Mouse (Mus musculus) gastrocnemius, postnatal 4 days (tissue): ENCODE measurements around the gene Myl6b. TPM values are rescaled to one million over a fixed set of nuclear protein-coding genes. Genes with fewer than 3 reads are reported as not detected.
"Not testable (repeated sequence)": the region's sequence is repeated elsewhere in the genome, so short reads cannot be mapped to it uniquely, and the experiment has no call there.

Experiments used
- DNase-seq, 2 experiments: peaks; one replicate each; pipeline ENCODE4 v3.0.0; 2021 to 2022; ENCODE audit warnings: low spot score in 2 of 2, mixed read lengths in 2 of 2
- total RNA-seq, 2 experiments: library from RNA; stranded (reverse); gene quantifications; 2 replicates each; pipeline ENCODE4 v1.2.3; 2021

Myl6b gene
- total RNA-seq, 2 experiments from 2014 or later, result 119 to 139 TPM

DNA sequence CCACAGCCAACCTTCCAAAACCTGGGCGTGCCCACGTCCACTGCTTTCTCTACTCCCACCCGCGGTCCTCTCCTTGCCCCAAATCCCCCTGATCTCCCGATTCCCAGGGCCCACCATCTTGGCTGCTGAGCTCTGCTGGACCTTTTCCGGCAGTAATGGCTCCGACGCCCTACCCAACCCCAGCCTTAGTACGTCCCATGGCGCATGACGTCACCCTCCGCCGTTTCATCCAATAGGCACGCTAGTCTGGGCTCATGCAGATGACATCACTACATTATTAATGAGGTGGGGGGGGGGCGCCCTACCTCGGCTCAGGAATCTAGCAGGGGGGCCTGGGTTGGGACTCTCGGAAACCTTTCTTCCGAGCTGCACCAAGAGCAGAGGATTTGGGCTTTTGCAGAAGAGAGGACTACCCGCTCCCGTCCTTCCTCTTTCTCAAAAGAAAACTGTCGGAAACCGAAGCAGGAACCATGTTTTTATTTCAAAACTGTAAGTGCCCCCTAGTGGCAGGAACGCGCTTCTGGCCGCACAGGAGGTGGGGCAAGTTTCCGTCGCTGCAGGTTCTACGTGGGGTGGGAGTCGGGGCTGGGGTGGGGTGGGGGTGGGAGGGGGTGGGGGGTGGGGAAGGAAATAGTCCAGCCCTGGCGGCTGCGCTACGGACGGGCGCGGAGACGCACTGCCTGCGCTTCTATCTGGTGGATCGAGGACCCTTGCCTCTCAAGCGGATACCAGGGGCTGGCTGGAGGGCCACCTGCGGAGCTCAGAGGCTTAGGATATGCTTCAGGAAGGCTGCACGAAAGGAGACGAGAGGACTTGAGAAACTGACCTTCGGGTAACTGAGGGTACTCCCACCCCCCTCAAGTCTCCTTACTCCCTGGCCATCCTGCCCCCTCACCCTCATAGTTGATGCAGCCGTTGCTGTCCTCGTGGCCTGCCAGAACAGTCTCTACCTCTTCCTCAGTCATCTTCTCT, 4.5 kb downstream of the Myl6b start, which contains the start of gene Myl6:
TSS of gene Myl6 (minus strand) at position 451 of the 972 bp plus-strand sequence.
- DNase-seq, result peak; percentile 94 to 99

DNA sequence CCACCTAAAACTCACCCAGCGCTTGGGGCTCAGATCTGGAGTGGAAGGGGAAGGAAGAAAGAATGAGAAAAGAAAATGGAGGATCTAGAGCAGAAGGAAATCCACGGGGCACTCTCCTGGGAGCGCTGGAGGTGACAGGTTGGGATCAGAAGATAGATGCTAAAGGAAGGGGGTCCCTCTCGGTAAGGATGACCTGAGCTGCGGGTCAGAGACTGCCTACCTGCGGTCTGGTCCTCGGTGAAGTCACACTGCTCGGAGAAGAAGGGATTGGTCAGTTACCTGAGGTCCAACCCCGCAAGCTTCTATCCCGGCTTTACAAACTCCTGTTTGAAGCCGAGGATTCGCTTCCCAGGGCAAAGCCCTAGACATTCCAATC, 5.2 kb downstream of the Myl6b start:
- no peak for DNase-seq

DNA sequence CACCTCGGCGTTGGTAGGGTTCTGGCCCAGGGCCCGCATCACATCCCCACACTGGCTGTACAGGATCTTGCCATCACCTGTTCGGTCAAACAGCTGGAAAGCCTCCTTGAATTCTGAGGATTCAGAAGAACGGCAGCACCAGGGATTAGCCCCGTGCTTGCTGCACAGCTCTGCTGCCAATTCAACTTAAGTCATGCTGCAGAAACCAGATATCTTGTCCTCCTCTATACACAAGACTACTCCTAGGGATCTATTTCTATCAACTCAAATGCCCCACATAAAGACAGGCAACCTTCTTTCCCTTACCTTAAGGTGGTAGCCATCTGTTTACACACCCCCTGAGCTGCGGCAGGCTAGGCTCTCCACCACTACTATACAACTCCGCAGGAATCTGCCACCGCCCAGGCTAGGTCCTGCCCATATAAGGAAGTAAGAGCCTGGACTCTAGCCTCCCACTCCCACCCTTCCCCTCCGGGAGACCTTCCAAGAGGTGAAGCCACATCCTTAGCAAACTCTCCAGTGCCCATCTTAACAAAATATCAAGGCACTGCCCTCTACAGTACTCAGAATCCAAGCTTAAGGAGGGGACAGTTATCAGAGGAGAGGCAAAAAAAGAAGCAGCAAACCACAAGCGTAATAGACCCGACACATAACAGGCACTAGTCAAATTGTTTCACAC, 5.7 kb downstream of the Myl6b start:
- DNase-seq, result peak in 1 of 2 experiments; percentile 60

DNA sequence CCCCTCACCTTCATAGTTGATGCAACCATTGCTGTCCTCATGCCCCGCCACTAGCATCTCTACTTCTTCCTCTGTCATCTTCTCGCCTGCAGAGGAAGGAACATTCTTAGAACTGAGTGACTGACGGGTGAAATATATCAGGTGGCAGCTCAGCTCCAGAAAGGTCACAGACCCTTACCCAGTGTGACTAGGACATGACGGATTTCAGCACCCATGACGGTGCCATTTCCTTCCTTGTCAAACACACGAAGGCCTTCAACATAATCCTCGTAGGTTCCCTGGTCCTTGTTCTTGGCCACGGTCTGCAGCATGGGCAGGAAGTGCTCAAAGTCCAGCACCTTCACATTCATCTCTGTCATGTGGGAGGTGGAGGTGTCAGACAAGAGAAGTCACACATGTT, 6.4 kb downstream of the Myl6b start:
- not testable (repeated sequence) for DNase-seq

DNA sequence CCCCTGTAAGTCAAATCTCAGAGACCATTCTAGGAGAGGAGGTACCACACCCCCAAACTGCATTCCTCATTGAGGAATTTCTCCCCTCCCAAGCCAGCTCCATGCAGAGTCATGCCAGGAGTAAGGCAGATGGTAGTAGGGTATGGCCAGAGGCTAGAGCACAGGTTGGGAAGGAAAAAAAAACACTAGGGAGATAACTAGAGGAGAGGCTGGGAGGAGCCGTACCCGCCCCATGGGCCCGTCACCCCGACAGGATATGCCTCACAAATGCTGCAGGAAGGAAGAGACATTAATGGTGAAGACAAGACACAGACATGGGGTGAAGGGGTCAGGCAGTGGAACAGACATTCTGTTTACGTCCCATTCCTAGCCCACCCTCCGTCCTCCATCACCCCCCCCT, 7.0 kb downstream of the Myl6b start:
- DNase-seq, result no peak

DNA sequence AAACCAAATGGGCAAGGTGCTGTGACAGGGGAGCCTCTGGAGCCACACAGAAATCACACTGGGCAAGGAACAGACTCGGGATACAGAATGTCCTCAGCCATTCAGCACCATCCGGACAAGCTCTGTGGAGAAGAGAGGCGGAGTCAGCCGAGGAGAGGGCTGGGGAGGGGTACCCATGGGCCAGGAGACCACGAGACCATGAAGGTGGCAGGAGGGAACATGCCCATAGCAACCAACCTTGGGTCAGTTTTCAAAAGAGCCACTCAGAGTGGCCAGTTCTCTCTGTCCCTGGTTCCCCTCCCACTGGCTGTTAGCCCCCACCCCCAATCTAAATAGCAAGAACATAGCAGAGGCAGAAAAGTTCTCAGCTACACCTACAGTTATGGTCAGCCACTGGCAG, 7.6 kb downstream of the Myl6b start:
- DNase-seq, result no peak

DNA sequence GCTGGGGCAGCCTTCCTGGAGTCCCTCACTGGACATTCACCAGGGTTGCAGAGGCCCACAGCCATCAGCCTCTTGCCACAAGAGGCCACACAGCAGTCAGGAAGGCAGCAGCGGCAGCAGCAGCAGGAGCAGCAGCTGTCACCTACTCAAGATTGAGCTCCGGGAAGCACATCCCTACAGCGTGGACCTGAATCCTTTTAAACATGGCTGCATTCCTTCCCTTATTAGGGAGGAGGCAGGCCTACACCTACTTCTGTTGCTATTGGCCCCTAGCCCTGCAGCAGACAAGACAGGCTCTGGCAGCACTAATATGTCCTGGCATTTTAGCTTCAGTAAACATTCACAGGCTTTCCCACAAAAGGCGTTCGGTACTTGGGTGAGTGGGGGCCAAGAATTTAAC, 8.3 kb downstream of the Myl6b start:
- no peak for DNase-seq

DNA sequence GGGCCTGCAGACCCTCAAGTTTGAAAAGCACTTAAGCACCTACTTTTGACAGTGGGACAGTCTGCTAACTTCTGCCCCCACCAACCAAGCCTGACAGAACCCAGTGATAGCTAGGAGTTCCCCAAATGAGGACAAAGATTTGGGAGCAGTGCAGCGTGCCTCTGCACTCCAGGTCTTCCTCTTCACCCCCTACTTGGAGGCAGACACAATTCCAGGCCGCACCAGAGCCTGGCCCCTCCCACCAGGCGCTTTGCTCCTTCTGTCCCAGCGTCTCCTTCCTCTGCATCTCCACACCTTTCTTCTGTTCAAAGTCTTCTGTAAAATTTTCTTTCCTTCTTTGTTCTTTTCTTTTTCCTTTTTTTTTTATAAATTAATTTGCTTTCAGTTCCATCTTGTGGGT, 8.7 kb downstream of the Myl6b start:
- DNase-seq, result no peak

DNA sequence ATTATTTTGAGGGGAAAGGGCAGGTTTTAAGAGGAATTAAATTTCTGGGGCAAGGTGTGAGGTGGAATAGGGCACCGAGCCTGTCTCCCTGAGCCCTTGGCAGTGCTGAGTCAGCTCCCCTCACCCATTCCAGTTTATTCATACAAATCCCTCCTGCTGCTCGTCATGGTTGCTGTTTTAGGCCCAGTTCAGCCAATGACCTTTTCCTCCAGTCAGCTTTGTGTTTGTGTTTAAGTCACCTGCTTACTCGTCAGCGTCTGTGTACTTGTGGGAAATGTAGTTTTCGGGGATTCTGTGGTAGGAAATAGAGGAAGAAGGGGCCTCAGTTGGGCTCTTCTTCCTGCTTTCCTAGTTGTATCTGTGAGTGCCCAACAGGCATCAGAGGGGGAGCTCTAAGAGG, 9.1 kb downstream of the Myl6b start:
- DNase-seq, result no peak

DNA sequence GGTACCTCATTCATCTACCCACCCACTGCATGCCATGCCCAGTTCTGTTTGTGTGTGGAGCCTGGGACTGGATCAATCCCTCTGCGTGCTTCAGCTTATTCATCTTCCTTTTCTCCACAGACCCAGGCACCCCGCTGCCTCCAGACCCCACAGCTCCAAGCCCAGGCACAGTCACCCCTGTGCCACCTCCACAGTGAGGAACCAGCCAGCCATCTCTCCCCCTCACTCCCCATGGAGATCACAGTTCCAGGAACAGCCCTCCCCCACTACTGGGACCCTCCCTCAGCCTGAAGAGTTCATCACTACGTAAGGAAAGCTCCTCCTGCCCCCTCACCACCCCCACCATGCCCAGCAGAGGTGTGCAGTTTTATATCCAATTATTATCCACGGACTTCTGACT, 9.7 kb downstream of the Myl6b start:
- no peak for DNase-seq

DNA sequence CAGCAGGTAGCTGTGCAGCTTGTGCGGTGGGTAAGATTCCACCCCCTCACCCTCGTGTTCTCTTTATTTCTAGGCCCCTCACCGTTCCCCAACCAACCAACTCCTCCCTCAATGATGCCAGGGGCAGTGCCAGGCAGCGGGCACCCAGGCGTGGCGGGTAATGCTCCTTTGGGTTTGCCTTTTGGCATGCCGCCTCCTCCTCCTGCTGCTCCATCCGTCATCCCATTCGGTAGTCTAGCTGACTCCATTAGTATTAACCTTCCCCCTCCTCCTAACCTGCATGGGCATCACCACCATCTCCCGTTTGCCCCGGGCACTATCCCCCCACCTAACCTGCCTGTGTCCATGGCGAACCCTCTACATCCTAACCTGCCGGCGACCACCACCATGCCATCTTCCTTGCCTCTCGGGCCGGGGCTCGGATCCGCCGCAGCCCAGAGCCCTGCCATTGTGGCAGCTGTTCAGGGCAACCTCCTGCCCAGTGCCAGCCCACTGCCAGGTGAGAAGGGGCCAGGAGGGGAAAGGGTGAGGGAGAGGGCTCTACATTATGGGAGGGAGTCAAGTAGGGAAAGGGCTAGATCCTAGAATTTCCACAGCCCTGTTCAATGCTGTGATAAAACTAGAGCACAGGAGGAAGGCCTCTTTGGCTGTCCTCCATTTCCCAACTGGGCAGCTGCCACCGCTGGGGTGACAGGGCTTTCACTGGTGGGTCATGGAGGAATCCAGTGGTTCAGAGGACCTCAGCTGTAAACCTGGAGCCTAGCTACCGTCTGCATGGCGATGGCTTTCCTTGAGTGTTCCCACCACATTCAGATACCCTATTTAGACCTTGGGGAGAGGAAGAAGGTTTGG, 10.4 kb downstream of the Myl6b start:
- DNase-seq, result no peak

DNA sequence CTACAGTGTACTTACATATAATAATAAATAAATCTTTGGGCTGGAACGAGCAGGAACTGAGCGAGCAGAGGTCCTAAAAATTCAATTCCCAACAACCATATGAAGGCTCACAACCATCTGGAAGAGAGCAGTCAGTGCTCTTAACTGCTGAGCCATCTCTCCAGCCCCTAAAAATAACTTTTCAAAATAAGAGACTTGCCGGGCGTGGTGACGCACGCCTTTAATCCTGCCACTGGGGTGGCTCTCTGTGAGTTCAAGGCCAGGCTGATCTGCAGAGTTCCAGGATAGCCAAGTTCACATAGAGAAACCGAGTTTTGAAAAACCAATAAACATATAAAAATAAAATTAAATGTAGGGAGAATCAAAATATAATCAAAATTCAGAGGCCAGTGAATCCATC, 12.1 kb downstream of the Myl6b start:
- no peak for DNase-seq

DNA sequence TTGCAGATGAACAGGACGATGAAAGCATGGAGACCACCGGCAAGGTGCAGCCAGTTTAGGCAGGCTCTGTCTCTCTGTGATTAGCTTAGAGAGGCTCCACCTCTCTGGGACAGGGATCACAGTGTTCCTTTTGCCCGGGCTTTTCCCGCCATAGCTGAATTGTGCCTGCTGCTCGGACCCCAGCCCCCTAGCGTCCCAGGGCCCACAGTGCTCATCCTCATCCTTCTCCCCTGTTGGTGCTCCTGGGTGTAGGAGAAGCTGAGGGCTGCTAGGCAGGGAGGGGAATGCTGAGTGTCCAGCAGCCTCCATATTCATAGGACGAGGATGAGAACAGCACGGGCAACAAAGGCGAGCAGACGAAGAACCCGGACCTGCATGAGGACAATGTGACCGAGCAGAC, 24.1 kb downstream of the Myl6b start:
- no peak for DNase-seq

DNA sequence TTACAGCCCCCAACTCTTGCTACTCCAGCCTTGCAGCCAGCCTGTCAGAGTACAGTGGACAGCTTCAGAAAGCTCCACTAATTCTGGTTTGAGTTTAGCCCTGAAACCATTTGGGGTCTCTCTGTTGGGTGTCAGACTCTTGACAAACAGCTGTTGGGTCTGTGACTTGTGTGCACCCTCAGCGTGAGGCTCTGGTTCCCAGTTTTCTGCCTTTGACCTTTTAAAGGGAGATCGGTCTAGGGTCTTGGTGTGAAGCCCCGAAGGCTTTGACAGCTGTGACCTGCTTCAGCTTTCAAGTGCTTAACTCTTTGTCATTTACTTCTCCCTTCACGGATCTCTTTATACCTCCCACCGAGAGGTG, 38.2 kb downstream of the Myl6b start:
- DNase-seq, result no peak

DNA sequence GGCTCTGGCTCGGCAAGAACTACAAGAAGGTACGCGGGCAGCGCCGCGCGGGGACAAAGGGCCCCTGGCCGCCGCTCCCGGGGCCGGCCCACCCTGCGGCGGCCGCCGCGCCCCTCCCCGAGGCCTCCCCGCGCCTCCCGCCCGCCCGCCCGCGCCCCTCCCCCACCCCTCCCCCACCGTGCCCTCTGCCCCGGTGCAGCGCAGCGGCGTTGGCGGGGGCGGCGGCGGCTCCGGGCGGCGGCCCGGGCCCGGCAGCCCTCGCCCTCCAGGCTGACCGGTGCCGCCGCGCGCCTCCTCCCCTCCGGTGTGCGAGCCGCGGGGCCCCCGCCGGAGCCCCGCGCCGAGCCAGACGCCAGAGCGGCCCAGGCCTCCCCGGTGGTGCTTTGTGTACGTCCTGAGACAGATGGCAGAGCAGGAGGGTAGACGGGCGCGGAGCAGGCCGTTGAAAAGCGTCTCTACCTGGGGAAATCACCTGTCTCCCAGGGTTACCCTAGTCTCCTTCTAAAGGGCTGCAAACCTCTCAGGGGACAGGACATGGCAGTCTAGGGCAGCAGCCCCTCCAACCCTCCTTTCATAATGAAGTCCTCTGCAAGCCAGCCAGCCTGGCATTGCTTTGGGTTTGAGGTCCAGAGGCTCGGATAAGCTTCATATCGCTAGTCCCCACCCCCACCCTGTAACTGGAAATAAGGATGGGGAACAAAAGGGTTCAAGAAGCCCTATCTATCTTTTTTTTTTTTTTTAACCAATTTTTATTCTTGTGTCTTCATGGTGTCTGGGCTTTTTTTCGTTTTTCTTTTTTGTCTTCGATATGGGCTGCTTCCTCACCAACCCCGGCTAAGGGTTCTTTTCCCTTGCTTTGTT, 38.8 kb downstream of the Myl6b start:
- peak in 1 of 2 experiments; percentile 37 for DNase-seq

DNA sequence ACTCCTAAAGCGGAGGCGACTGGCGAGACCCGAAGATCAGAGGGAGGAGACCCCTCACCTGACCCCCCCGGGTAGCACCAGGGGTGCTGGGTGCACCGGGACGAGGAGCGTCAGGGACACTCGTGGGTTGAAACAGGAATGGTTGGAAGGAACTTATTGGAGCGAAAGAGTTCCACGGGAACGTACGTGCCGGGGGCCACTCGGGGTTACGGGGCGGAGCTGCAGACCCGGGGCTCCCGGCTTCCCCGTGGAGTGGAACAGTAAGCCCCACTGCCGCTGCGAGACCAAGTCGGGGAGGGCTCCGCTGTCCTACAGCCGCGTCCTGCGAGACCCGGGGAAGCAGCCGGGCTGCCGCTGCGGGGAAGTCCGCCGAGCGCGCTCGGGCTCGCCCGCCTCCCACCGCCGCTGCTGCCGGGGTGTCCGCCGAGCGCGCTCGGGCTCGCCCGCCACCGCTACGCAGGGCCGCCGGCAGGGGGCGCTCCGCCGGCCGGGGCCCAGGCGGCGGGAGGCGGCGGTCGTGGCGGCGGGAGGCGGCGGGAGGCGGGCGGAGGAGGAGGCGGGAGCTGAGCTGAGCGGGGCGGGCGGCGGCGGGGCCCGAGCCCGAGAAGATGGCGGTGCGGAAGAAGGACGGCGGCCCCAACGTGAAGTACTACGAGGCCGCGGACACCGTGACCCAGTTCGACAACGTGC, 39.6 kb downstream of the Myl6b start, which contains the start of gene Smarcc2:
TSS of gene Smarcc2 (plus strand) at position 530 of the 690 bp plus-strand sequence.
- DNase-seq, result peak; percentile 88 to 90

DNA sequence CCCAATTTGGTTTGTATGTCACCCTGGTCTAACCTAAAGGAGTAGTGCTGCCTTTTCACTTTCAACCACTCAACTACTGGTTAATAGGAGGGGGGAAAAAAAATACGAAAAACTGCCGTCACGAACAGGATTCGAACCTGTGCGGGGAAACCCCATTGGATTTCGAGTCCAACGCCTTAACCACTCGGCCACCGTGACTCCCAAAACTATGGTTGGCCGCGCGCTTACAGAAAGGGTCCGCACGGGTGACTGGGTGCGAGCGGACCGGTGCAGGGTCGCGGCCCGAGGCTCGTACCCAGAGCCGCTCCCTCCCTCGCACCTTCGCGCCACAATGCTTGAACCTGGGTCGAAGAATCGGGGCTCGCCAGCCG, 40.2 kb downstream of the Myl6b start:
- DNase-seq, result peak; percentile 88 to 93

DNA sequence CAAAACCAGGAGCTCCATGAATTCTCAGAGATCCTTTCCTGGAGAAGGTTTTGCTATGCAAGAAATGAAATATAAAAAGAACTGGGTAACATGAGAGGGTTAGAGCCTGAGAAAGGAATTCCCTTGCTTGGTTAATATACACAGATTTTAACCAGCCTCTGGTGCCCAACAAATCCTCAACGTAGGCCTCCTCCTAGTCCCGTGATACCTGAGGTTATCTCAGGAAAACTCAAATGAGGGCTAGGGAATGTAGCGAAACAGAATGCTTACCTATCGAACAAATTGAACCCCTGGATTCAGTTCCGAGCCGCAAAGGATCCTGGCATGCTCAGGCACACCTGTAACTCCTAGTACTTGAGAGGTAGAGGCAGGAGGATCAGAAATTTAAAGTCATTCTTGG, 40.8 kb downstream of the Myl6b start:
- DNase-seq, result no peak

DNA sequence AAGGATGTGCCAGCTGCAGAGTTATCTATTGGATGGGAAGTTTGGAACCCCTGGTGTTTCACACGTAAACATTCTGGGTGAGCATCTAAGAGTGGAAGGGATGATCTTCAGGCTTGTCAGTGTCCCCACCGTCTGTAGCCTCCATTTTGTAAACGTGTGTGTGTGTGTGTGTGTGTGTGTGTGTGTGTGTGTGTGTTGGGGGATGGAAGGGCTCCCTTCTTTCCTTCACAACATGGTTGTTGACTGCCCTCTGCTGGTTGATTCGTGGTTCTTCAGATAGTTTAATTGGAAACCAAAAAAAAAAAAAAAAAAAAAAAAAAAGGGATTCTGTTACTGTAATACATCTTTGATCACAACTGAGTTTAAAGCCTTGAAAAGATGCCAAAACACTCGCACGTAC, 43.2 kb downstream of the Myl6b start:
- peak; percentile 55 to 74 for DNase-seq

DNA sequence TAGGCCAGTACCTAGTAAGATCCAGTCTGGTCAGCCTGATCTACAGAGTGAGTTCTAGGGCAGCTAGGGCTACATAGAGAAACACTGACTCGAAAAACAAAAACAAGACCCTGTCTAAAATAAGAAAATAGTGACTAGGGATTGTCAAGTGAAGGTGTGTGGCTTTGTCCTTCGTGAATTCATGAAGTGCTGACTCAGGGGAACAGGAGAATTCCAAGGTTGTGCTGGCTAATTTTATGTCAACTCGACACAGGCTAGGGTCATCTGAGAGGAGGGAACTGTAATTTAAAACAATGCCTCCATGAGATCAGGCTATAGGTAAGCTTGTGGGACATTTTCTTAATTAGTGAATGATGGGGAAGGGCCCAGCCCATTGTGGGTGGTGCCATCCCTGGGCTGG, 44.0 kb downstream of the Myl6b start:
- no peak for DNase-seq
